Mouse (Mus musculus) left cerebral cortex, postnatal 25 days (tissue): ENCODE results near the gene Qrfp. TPM values are rescaled to one million over a fixed set of nuclear protein-coding genes. Genes with fewer than 3 reads are reported as not detected.

Experiments
- DNase-seq, 2 experiments: peaks; one replicate each; pipeline ENCODE4 v3.0.0; 2022; ENCODE audit warnings: low spot score in 2 of 2, mixed read lengths in 1 of 2
- intact Hi-C: fragments of 180-260 bp; cut with DNase I; formaldehyde crosslinking; loops from one replicate; pipeline ENCODE4 v1.15.1; 2025
- total RNA-seq, 2 experiments: library from RNA; stranded (reverse); gene quantifications; 2 replicates each; pipeline ENCODE4 v1.2.3; 2021

The Qrfp gene
- total RNA-seq, 2 experiments from 2014 or later: not detected

DNA sequence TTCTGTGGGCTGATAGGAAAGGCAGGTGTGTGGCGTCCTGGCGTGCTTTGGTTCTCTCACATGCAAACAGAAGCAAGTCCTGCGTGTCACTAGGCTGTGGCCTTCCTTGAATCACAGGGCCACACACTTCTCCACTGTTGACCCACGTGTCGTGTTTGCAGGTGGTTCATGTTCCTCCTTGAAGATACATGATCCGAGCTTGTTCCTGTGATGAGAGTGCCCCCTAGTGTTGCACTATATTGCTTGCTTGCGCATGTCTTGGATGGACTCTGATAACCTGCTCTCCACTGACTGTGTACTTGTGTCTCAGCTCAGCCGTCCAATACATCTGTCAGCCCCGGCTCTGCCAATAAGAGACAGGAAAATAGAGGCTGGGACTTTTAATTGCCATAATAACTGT lies 25.3 kb downstream of the Qrfp start:
- DNase-seq: peak; percentile 83 to 92
- intact Hi-C loops: loop anchor here (1.0 to 5.0 kb wide), 2 partner anchors 102 to 303 kb away; no protein-coding TSS in a partner anchor

- DNase-seq: no peak
- intact Hi-C loops: loop anchor here (5.0 kb wide), 1 partner anchor 46 kb away; no protein-coding TSS in a partner anchor
These were observed 27.3 kb downstream of the Qrfp start for GRCm38 (mm10) chr2:31782958-31783602.

DNA sequence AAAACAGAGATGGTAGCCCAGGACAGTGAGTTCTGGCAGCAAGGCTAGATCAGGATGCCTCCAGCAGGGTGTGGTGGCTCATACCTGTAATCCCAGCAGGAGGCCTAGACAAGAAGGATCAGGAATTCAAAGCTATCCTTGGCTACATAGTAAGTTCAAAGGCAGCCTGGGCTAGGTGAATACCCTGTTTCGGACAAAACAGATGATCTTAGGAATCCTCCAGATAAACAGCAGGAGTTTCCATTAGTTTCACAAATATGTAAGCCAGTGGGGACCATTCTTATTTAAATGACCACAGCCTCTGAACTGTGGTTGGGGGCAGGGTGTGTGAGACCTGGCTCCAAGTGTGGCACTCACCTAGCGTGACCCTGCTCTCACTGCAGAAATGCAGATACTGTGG lies 31.1 kb downstream of the Qrfp start:
- DNase-seq: no peak
- intact Hi-C loops: no loop called here

DNA sequence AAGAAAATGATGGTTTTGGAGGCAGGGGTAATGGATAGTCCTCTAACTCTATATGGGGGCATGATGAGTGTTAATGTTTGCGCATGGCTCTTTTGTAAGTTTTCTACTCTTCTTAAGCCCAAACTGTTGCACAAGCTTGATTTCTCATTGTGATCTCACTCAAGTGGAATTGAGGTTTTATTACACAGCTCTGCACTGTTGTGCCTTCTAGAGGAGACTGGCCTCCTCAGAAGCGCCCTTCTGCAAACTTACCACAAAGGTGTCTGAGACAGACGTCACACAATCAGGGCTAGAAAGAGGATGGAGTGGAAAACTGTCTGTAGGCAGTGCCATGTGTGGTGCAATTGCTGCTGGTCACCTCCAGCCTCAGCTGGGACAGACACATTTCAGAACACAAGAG lies 33.9 kb downstream of the Qrfp start:
- intact Hi-C loops: no loop called here
- DNase-seq: no peak

DNA sequence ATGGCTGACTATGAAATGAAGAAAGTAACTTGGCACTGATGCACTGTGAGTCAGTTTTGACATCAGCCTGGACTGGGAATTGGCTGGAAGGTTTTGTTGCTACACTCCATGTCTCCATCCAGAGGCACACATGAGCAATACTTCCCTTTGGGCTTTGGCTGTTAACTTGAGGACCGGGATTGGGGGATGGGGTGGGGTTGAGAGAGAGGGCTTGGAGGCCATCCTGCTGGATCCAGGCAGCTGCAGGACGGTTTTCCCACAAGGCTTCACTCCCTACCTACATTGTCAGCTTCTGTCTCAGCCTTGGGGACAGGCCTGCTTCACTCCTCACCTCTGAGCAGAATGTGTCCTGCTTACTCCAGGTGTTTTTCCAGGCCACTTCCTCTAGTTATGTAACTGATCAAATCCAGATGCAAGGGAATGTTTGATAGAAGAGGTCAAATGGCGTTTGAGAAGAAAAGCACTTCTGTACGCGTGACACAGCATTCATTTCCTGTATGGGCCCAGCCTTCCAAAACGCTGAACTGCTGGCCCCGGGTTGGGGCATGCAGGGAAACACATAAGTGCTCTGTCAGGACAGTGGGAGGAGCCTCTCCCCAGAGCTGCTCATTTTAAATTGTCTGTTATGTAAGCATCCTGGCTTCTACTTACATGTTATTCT lies 39.5 kb downstream of the Qrfp start:
- intact Hi-C loops: no loop called here
- peak in 1 of 2 experiments; percentile 47 for DNase-seq

DNA sequence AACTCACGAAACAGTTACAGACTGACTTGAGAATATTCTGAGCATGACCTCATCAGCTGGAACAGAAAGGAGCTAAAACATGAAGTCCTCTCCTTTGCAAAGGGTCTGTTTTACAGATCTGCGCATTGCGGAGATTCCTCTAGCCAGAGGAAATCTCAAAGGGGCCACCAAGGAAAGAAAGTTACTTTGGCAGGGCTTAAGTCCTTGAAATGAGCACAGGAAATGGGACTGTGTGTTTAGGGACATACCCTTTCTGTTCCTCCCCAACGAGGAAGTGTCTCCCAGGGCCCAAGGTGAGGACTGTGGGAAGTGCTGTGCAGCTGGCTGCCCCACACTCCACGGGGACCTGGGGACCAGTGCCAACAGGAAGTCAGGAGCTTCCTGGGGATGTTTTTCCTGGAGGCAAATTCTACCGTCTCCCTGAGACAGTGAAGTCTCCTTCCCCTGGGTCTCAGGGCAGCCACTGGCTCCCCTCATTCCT lies 40.7 kb downstream of the Qrfp start:
- DNase-seq: no peak
- intact Hi-C loops: loop anchor here (5.0 kb wide), 1 partner anchor 42 kb away; no protein-coding TSS in a partner anchor

- intact Hi-C loops: loop anchor here (5.0 kb wide), 1 partner anchor 42 kb away; no protein-coding TSS in a partner anchor
- DNase-seq: no peak
These were observed 41.3 kb downstream of the Qrfp start for GRCm38 (mm10) chr2:31769115-31769514.

DNA sequence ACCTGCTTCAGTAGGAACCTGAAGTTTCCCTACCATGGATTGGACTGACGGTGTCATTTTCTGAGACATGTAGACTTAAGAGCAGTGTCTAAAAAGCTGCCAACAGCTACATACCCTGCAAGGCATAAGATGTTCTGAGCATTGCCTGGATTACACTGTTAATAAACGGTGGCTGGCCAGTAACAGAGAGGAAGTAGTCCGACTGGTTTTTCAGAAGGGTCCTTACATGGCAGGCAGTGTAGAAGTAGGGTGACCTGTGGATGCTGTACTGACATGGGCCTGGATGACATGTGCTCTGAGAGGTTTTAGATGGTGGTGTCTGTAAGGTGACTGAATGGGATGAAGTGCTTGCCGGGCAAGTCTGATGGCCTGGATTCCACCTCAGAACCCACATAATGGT lies 42.6 kb downstream of the Qrfp start:
- intact Hi-C loops: loop anchor here (5.0 kb wide), 1 partner anchor 41 kb away; no protein-coding TSS in a partner anchor
- no peak for DNase-seq

DNA sequence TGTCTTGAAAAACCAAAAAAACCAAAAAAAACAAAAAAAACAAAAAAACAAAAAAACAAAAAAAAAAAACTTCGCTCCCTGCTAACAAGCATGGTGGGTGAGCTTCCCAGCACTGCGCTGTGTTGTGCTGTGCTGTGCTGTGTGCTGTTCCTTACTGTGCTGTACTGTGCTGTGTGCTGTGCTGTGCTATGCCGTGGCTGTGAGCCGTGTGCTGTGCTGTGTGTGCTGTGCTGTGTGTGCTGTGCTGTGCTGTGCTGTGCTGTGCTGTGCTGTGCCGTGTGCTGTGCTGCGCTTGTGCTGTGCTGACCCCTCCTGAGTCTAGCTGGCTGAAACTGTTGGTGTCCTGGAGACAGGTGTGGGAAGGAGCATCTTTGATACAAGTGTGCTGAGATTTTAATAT lies 43.3 kb downstream of the Qrfp start:
- no peak for DNase-seq
- intact Hi-C loops: loop anchor here (5.0 kb wide), 1 partner anchor 40 kb away; no protein-coding TSS in a partner anchor

GRCm38 (mm10) chr2:31763271-31763670 lies 47.1 kb downstream of the Qrfp start:
- intact Hi-C loops: no loop called here
- DNase-seq: no peak

DNA sequence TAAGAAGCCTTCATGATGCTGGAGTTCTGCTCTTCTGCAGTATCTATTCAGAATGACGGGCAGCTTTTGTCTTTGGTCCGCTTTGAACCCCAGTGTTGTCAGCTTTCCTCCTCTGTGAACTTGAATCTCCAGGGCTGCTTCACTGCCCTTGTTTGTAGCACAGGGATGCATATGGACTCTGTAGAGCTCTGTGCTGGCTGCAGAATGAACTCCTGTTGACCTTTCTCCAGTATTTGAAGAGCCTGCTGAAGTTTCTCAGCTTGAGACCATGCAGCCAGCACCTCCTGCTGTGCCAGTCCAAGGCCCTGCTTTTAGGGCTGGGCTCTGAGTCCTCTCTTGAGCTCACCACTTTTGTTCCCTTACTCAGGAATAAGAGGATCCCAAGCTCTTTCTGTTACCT lies 47.5 kb downstream of the Qrfp start:
- intact Hi-C loops: no loop called here

DNA sequence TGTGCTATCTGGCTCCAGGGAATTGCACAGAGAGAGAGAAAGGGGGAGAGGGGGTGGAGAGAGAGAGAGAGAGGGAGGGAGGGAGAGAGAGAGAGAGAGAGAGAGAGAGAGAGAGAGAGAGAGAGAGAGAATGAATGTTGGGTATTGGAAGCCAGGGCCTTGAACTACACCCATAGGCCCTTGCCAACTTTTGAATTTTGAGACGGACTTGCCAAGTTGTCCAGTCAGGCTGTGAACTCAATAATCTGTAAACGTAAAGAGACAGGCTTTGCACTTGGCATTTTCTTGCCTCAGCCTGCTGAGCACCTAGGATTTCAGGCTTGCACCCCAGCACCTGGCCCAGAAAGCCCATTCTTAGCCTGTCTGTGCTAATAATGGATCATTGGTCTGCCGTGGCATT lies 48.2 kb downstream of the Qrfp start:
- no peak for DNase-seq
- intact Hi-C loops: no loop called here

More for the DNA sequence above, 47.5 kb downstream of the Qrfp start:
- DNase-seq: no peak

GRCm38 (mm10) chr2:31761585-31761984 lies 48.8 kb downstream of the Qrfp start:
- DNase-seq: no peak

GRCm38 (mm10) chr2:31761115-31761531 lies 49.3 kb downstream of the Qrfp start:
- no peak for DNase-seq

More at GRCm38 (mm10) chr2:31761585-31761984, 48.8 kb downstream of the Qrfp start:
- intact Hi-C loops: no loop called here

DNA sequence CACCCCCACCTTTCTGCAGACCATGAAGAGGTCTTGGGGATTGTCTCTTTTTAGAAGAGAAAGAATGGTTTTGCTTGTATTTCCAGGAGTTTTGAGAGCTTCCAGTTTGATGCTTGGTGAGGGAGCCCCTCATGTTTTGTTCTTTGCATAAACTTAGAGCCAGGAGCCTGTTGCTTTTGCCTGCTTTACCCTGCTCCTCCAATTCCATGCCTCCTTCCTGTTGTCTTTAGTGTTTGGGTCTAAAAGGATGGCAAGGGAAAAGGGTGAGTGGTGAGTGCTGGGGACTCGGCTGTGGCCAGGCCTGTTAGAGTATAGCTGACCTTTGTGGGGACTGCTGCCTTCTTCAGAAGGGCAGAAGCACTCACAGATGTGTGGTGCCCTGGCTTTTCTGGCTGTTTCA lies 49.9 kb downstream of the Qrfp start:
- no peak for DNase-seq
- intact Hi-C loops: no loop called here

More at GRCm38 (mm10) chr2:31761115-31761531, 49.3 kb downstream of the Qrfp start:
- intact Hi-C loops: no loop called here

DNA sequence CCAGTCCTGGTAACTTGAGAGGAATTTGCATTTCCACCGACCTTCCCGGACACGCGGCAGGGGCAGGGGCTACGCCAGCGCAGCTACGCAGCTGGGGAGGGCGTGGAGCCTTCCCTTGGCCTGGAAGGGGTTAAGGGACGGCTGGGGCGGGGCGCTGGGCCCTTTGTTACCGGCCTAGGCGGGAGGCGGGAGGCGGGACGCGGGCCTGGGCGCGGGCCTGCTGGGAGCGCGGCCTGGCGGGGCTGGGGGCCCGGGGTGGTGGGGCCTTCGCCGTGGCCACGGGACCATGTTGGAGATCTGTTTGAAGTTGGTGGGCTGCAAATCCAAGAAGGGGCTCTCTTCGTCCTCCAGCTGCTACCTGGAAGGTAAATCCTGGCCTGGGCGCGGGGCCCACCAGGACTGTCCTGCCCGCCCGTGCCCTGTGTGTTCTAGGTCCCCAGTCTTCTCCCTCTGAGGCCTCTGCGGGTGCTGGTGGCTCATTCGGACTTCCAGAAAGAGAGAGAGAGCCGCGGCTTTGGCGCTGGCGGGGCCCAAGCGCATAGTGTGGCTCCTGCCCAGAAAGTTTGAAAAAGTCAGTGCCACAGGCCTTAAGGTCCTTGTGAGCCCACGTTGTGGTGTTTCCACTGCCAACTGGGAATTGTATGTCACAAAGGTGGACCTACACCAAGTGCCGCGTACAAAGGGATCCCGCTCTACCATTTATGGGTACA lies 50.5 kb downstream of the Qrfp start:
- intact Hi-C loops: no loop called here
- DNase-seq: peak in 1 of 2 experiments; percentile 29

- no peak for DNase-seq
- intact Hi-C loops: no loop called here
These were observed 51.4 kb downstream of the Qrfp start for GRCm38 (mm10) chr2:31758966-31759365.

DNA sequence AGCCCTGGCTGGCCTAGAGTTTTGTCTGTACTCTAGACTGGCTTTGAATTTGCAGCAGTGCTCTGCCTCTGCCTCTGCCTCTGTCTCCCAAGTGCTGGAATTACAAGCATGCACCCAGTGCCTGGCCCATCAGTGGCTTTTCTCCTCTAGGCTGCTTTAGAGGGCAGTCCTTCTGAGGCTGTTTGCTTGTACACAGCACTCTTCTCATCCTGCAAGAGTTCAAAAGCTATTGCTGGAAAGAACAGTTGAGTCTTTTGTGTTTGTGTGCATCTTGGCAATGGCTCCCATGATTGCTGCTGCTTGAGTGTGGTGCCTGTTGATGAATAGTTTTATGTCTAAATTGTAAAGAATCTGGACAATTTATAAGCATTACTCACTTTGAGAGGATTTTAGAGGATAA lies 52.9 kb downstream of the Qrfp start:
- intact Hi-C loops: no loop called here
- DNase-seq: no peak
